Mouse (Mus musculus): ENCODE results near the gene Crhr1. TPM values are rescaled to one million over a fixed set of nuclear protein-coding genes. Genes with fewer than 3 reads are reported as not detected.

Crhr1 gene
- polyA plus RNA-seq, 1 experiment from 2014 or later: not detected

- 64% methylated on average over 5 of the region's 5 CpGs for WGBS (ENCODE audit: insufficient replicate concordance)
- Histone ChIP-seq H3K9me3 (ENCODE audit: low read length) (no peaks in the 10 kb centered on the region), H3K4me1 (ENCODE audit: insufficient read depth) (no peaks in the 10 kb centered on the region), H3K4me2 (ENCODE audit: low read depth, low read length) (no peak overlapping the region), H3K4me3 (ENCODE audit: low read depth, low read length) (no peak overlapping the region), H3K36me3 (replicated peaks; ENCODE audit: insufficient read depth, low read length) (no peaks in the 10 kb centered on the region), H3K27me3 (ENCODE audit: insufficient read depth, low read length) (no peaks in the 10 kb centered on the region), H3K9ac (replicated peaks) (no peak overlapping the region), H3K27ac (ENCODE audit: low read depth) (no peak overlapping the region)
- TF ChIP-seq CTCF (IDR thresholded peaks at IDR 0.05; ENCODE audit: low read depth) (no peak), EP300 (IDR thresholded peaks at IDR 0.05; ENCODE audit: low read depth) (no peak)
- ATAC-seq (no peak), DNase-seq (no peak)
Observed at GRCm38 (mm10) chr11:104179804-104180203, 47.1 kb downstream of the Crhr1 start.

DNA sequence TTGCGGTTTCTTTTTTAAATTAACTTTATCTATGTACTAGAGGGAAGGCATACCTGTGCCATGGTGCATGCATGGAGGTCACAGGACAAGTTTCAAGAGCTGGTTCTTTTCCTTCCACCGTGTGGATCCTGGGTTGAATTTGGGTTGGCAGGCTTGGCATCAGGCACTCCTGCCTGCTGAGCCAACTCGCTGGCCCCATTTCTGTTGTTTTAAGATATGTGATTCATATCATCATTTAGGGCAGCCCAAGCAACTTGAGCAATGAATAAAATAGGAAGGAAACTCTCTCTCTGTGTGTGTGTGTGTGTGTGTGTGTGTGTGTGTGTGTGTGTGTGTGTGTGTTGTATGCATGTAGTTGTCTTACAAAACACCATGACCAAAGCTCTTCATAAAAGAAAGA is 49.5 kb downstream of the Crhr1 start:
- no peak overlapping the region for H3K4me2 ChIP-seq (ENCODE audit: low read depth, low read length)
- no peak overlapping the region for H3K27ac ChIP-seq (ENCODE audit: low read depth)
- ATAC-seq: no peak
- TF ChIP-seq EP300 (IDR thresholded peaks at IDR 0.05; ENCODE audit: low read depth) (no peak), CTCF (IDR thresholded peaks at IDR 0.05; ENCODE audit: low read depth) (no peak)
- no peaks in the 10 kb centered on the region for H3K27me3 ChIP-seq (ENCODE audit: insufficient read depth, low read length)
- 63% methylated on average over 3 of the region's 3 CpGs for WGBS (ENCODE audit: insufficient replicate concordance)
- no peak for DNase-seq
- H3K9ac ChIP-seq (replicated peaks): no peak overlapping the region
- no peaks in the 10 kb centered on the region for H3K4me1 ChIP-seq (ENCODE audit: insufficient read depth)
- no peak overlapping the region for H3K4me3 ChIP-seq (ENCODE audit: low read depth, low read length)
- H3K9me3 ChIP-seq (ENCODE audit: low read length): no peaks in the 10 kb centered on the region
- H3K36me3 ChIP-seq (replicated peaks; ENCODE audit: insufficient read depth, low read length): no peaks in the 10 kb centered on the region

GRCm38 (mm10) chr11:104186135-104186836 is 53.6 kb downstream of the Crhr1 start, which contains the start of gene Sppl2c:
Gene Sppl2c (plus strand): TSS chr11:104186327.
- DNase-seq (no peak), ATAC-seq (no peak)
- Histone ChIP-seq H3K9me3 (ENCODE audit: low read length) (no peaks in the 10 kb centered on the region), H3K9ac (replicated peaks) (no peak within 1 kb of the TSS), H3K4me3 (ENCODE audit: low read depth, low read length) (no peak within 1 kb of the TSS), H3K4me1 (ENCODE audit: insufficient read depth) (no peaks in the 10 kb centered on the region), H3K27ac (ENCODE audit: low read depth) (no peak within 1 kb of the TSS), H3K27me3 (ENCODE audit: insufficient read depth, low read length) (no peaks in the 10 kb centered on the region), H3K36me3 (replicated peaks; ENCODE audit: insufficient read depth, low read length) (no peaks in the 10 kb centered on the region), H3K4me2 (ENCODE audit: low read depth, low read length) (no peak within 1 kb of the TSS)
- TF ChIP-seq EP300 (IDR thresholded peaks at IDR 0.05; ENCODE audit: low read depth) (no peak), CTCF (IDR thresholded peaks at IDR 0.05; ENCODE audit: low read depth) (no peak)
- 67% methylated on average over 13 of the region's 13 CpGs for WGBS (ENCODE audit: insufficient replicate concordance)

- H3K4me1 ChIP-seq (ENCODE audit: insufficient read depth): no peaks in the 10 kb centered on the region
- H3K4me2 ChIP-seq (ENCODE audit: low read depth, low read length): no peak overlapping the region
- DNase-seq: no peak
- no peak for ATAC-seq
- no peak overlapping the region for H3K27ac ChIP-seq (ENCODE audit: low read depth)
- TF ChIP-seq EP300 (IDR thresholded peaks at IDR 0.05; ENCODE audit: low read depth) (no peak), CTCF (IDR thresholded peaks at IDR 0.05; ENCODE audit: low read depth) (no peak)
- H3K36me3 ChIP-seq (replicated peaks; ENCODE audit: insufficient read depth, low read length): no peaks in the 10 kb centered on the region
- no peaks in the 10 kb centered on the region for H3K27me3 ChIP-seq (ENCODE audit: insufficient read depth, low read length)
- no peaks in the 10 kb centered on the region for H3K9me3 ChIP-seq (ENCODE audit: low read length)
- H3K4me3 ChIP-seq (ENCODE audit: low read depth, low read length): no peak overlapping the region
- H3K9ac ChIP-seq (replicated peaks): no peak overlapping the region
- WGBS (ENCODE audit: insufficient replicate concordance): 82% methylated on average over 9 of the region's 9 CpGs
Observed at GRCm38 (mm10) chr11:104186837-104187150, 54.1 kb downstream of the Crhr1 start.

DNA sequence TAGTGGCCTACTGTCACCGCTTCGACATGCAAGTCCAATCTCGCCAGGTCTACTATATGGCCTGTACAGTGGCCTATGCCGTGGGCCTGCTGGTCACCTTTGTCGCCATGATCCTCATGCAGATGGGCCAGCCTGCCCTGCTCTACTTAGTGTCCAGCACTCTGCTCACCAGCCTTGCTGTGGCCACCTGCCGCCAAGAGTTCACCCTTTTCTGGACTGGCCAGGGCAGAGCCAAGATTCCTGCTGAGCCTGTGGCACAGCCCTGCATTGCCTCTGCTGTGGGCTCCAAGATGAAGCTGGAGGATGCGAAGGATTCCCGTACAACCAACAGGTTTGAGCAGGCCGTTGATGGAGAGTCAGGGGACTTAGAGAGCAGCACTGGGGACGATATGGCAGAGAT is 55.1 kb downstream of the Crhr1 start:
- H3K4me1 ChIP-seq (ENCODE audit: insufficient read depth): no peaks in the 10 kb centered on the region
- ATAC-seq: no peak
- H3K4me3 ChIP-seq (ENCODE audit: low read depth, low read length): no peak overlapping the region
- H3K27me3 ChIP-seq (ENCODE audit: insufficient read depth, low read length): no peaks in the 10 kb centered on the region
- TF ChIP-seq CTCF (IDR thresholded peaks at IDR 0.05; ENCODE audit: low read depth) (no peak), EP300 (IDR thresholded peaks at IDR 0.05; ENCODE audit: low read depth) (no peak)
- 82% methylated on average over 10 of the region's 10 CpGs for WGBS (ENCODE audit: insufficient replicate concordance)
- no peak overlapping the region for H3K27ac ChIP-seq (ENCODE audit: low read depth)
- no peak overlapping the region for H3K4me2 ChIP-seq (ENCODE audit: low read depth, low read length)
- H3K36me3 ChIP-seq (replicated peaks; ENCODE audit: insufficient read depth, low read length): no peaks in the 10 kb centered on the region
- no peaks in the 10 kb centered on the region for H3K9me3 ChIP-seq (ENCODE audit: low read length)
- no peak for DNase-seq
- no peak overlapping the region for H3K9ac ChIP-seq (replicated peaks)

DNA sequence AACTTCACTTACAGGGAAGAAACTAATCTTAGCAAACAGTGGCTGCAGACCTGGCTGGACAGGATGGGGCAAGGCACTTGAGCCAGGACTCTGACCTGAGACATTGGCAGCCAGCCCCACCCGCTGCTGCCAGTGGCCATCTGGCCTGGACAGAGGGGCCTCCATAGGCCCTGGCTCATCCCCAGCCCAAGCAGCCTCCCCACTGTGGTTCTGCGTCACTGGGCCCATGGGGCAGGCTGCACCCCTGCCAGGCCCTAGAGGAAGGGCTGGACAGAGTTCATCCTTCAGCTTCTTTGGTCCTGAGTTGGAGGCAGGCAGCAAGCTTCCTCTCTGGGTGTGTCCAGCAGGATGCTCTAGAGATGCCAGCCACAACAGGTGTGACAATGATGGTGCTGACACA is 57.4 kb downstream of the Crhr1 start:
- Histone ChIP-seq H3K4me2 (ENCODE audit: low read depth, low read length) (no peak overlapping the region), H3K27ac (ENCODE audit: low read depth) (no peak overlapping the region), H3K4me1 (ENCODE audit: insufficient read depth) (no peaks in the 10 kb centered on the region), H3K4me3 (ENCODE audit: low read depth, low read length) (no peak overlapping the region), H3K9me3 (ENCODE audit: low read length) (no peaks in the 10 kb centered on the region), H3K36me3 (replicated peaks; ENCODE audit: insufficient read depth, low read length) (no peaks in the 10 kb centered on the region), H3K9ac (replicated peaks) (no peak overlapping the region), H3K27me3 (ENCODE audit: insufficient read depth, low read length) (no peaks in the 10 kb centered on the region)
- no peak for ATAC-seq
- WGBS (ENCODE audit: insufficient replicate concordance): 53% methylated on average over 2 of the region's 2 CpGs
- no peak for DNase-seq
- TF ChIP-seq EP300 (IDR thresholded peaks at IDR 0.05; ENCODE audit: low read depth) (no peak), CTCF (IDR thresholded peaks at IDR 0.05; ENCODE audit: low read depth) (no peak)

Data from liver, postnatal 0 days (tissue).